Mouse (Mus musculus): ENCODE measurements around the gene Nkx2-5.

GRCm38 (mm10) chr17:26849106-26849745, 4.4 kb upstream of the Nkx2-5 start:
- TF ChIP-seq CTCF (IDR thresholded peaks at IDR 0.05; ENCODE audit: borderline replicate concordance, control insufficient read depth, extremely low read depth, insufficient read depth, low read length, poor library complexity): no peak
- no peak for TF ChIP-seq POLR2A (IDR thresholded peaks at IDR 0.05; ENCODE audit: control insufficient read depth, extremely low read depth, insufficient read depth, low read length, poor library complexity)
